Mouse (Mus musculus): Measurements from ENCODE around the gene Rcn3. TPM values are rescaled to one million over a fixed set of nuclear protein-coding genes. Genes with fewer than 3 reads are reported as not detected.
A peak's percentile ranks its signal among the peaks of the same experiment; 100 is the strongest.

The Rcn3 gene
- polyA plus RNA-seq, 1 experiment from 2014 or later, result 277 TPM

GRCm38 (mm10) chr7:45067190-45067999 lies 24.6 kb downstream of the Rcn3 start:
- H3K27me3 ChIP-seq (replicated peaks), result no peaks in the 10 kb centered on the region
- H3K27ac ChIP-seq (replicated peaks), result no peak overlapping the region
- no peak for ATAC-seq (ENCODE audit: extremely low read depth, insufficient number of reproducible peaks, low FRiP score, low TSS enrichment)
- H3K9me3 ChIP-seq, result no peaks in the 10 kb centered on the region; the same call in 1 of the 2 replicates
- H3K4me1 ChIP-seq, result peaks cover 17% of the 10 kb centered on the region
- WGBS, result 75% methylated on average over 4 of the region's 4 CpGs
- no peak overlapping the region for H3K4me2 ChIP-seq
- no peak overlapping the region for H3K4me3 ChIP-seq
- no peak overlapping the region for H3K9ac ChIP-seq
- H3K36me3 ChIP-seq, result peaks cover 5% of the 10 kb centered on the region; the same call in 1 of the 2 replicates

- H3K36me3 ChIP-seq, result no peaks in the 10 kb centered on the region; the same call in 1 of the 2 replicates
- H3K9me3 ChIP-seq, result no peaks in the 10 kb centered on the region
- WGBS, result under 1% methylated on average over 31 of the region's 31 CpGs
- peak within 1 kb of the TSS; percentile 68 for H3K4me2 ChIP-seq
- H3K4me3 ChIP-seq, result peak within 1 kb of the TSS; percentile 83
- ATAC-seq (ENCODE audit: extremely low read depth, insufficient number of reproducible peaks, low FRiP score, low TSS enrichment), result peak; percentile 82
- no peaks in the 10 kb centered on the region for H3K27me3 ChIP-seq (replicated peaks)
- H3K27ac ChIP-seq (replicated peaks), result peak within 1 kb of the TSS; percentile 91
- peaks cover 31% of the 10 kb centered on the region for H3K4me1 ChIP-seq
- H3K9ac ChIP-seq, result peak within 1 kb of the TSS; percentile 88
These were observed 29.7 kb downstream of the Rcn3 start, which contains the start of the genes Nosip and Prrg2 for GRCm38 (mm10) chr7:45062239-45062835. TSS of gene Nosip (plus strand) at chr7:45062429. TSS of gene Prrg2 (minus strand) at chr7:45062677.

- WGBS, result 15% methylated on average over 11 of the region's 11 CpGs
- ATAC-seq (ENCODE audit: extremely low read depth, insufficient number of reproducible peaks, low FRiP score, low TSS enrichment), result no peak
- peak overlapping the region; percentile 91 for H3K27ac ChIP-seq (replicated peaks)
These were observed 30.4 kb downstream of the Rcn3 start for GRCm38 (mm10) chr7:45061532-45062075.

GRCm38 (mm10) chr7:45060632-45061122 lies 31.3 kb downstream of the Rcn3 start:
- H3K4me3 ChIP-seq, result peak overlapping the region; percentile 83; the same call in 1 of the 2 replicates
- 80% methylated on average over 6 of the region's 6 CpGs for WGBS

More at GRCm38 (mm10) chr7:45061532-45062075, 30.4 kb downstream of the Rcn3 start:
- H3K4me2 ChIP-seq, result peak overlapping the region; percentile 68
- H3K36me3 ChIP-seq, result no peaks in the 10 kb centered on the region; the same call in 1 of the 2 replicates
- no peaks in the 10 kb centered on the region for H3K9me3 ChIP-seq
- no peaks in the 10 kb centered on the region for H3K27me3 ChIP-seq (replicated peaks)
- peaks cover 31% of the 10 kb centered on the region for H3K4me1 ChIP-seq
- H3K4me3 ChIP-seq, result peak overlapping the region; percentile 83
- peak overlapping the region; percentile 88 for H3K9ac ChIP-seq

GRCm38 (mm10) chr7:45058607-45059571 lies 33.1 kb downstream of the Rcn3 start:
- H3K36me3 ChIP-seq, result no peaks in the 10 kb centered on the region; the same call in 1 of the 2 replicates
- no peak overlapping the region for H3K4me3 ChIP-seq
- no peak overlapping the region for H3K9ac ChIP-seq
- ATAC-seq (ENCODE audit: extremely low read depth, insufficient number of reproducible peaks, low FRiP score, low TSS enrichment), result no peak
- WGBS, result 70% methylated on average over 10 of the region's 10 CpGs
- H3K27ac ChIP-seq (replicated peaks), result no peak overlapping the region
- no peak overlapping the region for H3K4me2 ChIP-seq
- H3K27me3 ChIP-seq (replicated peaks), result no peaks in the 10 kb centered on the region
- H3K9me3 ChIP-seq, result no peaks in the 10 kb centered on the region
- H3K4me1 ChIP-seq, result peaks cover 27% of the 10 kb centered on the region

More at GRCm38 (mm10) chr7:45060632-45061122, 31.3 kb downstream of the Rcn3 start:
- H3K27me3 ChIP-seq (replicated peaks), result no peaks in the 10 kb centered on the region
- no peak overlapping the region for H3K27ac ChIP-seq (replicated peaks)
- no peaks in the 10 kb centered on the region; the same call in 1 of the 2 replicates for H3K36me3 ChIP-seq
- peaks cover 31% of the 10 kb centered on the region for H3K4me1 ChIP-seq
- no peaks in the 10 kb centered on the region for H3K9me3 ChIP-seq
- ATAC-seq (ENCODE audit: extremely low read depth, insufficient number of reproducible peaks, low FRiP score, low TSS enrichment), result no peak
- H3K9ac ChIP-seq, result no peak overlapping the region
- H3K4me2 ChIP-seq, result no peak overlapping the region

- peak overlapping the region; percentile 11; the same call in 1 of the 2 replicates for H3K9ac ChIP-seq
- H3K4me3 ChIP-seq, result no peak overlapping the region
- no peaks in the 10 kb centered on the region; the same call in 1 of the 2 replicates for H3K36me3 ChIP-seq
- H3K4me2 ChIP-seq, result no peak overlapping the region
- no peak for ATAC-seq (ENCODE audit: extremely low read depth, insufficient number of reproducible peaks, low FRiP score, low TSS enrichment)
- no peaks in the 10 kb centered on the region for H3K27me3 ChIP-seq (replicated peaks)
- H3K27ac ChIP-seq (replicated peaks), result no peak overlapping the region
- H3K9me3 ChIP-seq, result no peaks in the 10 kb centered on the region
- H3K4me1 ChIP-seq, result peaks cover 21% of the 10 kb centered on the region
These were observed 35.1 kb downstream of the Rcn3 start for GRCm38 (mm10) chr7:45056972-45057348.

- Histone ChIP-seq H3K27me3 (replicated peaks) (no peaks in the 10 kb centered on the region), H3K4me3 (no peak overlapping the region), H3K36me3 (no peaks in the 10 kb centered on the region; the same call in 1 of the 2 replicates), H3K9ac (peak overlapping the region; percentile 11; the same call in 1 of the 2 replicates), H3K4me1 (peaks cover 22% of the 10 kb centered on the region), H3K4me2 (no peak overlapping the region), H3K27ac (replicated peaks) (no peak overlapping the region), H3K9me3 (no peaks in the 10 kb centered on the region)
- no peak for ATAC-seq (ENCODE audit: extremely low read depth, insufficient number of reproducible peaks, low FRiP score, low TSS enrichment)
- 54% methylated on average over 14 of the region's 14 CpGs for WGBS
These were observed 35.6 kb downstream of the Rcn3 start for GRCm38 (mm10) chr7:45056329-45056971.

GRCm38 (mm10) chr7:45053931-45054510 lies 38.0 kb downstream of the Rcn3 start:
- Histone ChIP-seq H3K36me3 (peaks cover 22% of the 10 kb centered on the region), H3K4me3 (peak overlapping the region; percentile 80), H3K4me2 (peak overlapping the region; percentile 98), H3K9me3 (no peaks in the 10 kb centered on the region), H3K27ac (replicated peaks) (peak overlapping the region; percentile 99), H3K4me1 (peaks cover 30% of the 10 kb centered on the region), H3K27me3 (replicated peaks) (no peaks in the 10 kb centered on the region), H3K9ac (peak overlapping the region; percentile 98)
- under 1% methylated on average over 33 of the region's 33 CpGs for WGBS
- peak; percentile 93 for ATAC-seq (ENCODE audit: extremely low read depth, insufficient number of reproducible peaks, low FRiP score, low TSS enrichment)

- Histone ChIP-seq H3K27me3 (replicated peaks) (no peaks in the 10 kb centered on the region), H3K4me2 (peak overlapping the region; percentile 98), H3K9me3 (no peaks in the 10 kb centered on the region), H3K4me3 (peak overlapping the region; percentile 80), H3K36me3 (peaks cover 29% of the 10 kb centered on the region), H3K9ac (peak overlapping the region; percentile 98), H3K27ac (replicated peaks) (peak overlapping the region; percentile 99), H3K4me1 (peaks cover 30% of the 10 kb centered on the region)
- peak; percentile 23; the same call in 1 of the 2 replicates for ATAC-seq (ENCODE audit: extremely low read depth, insufficient number of reproducible peaks, low FRiP score, low TSS enrichment)
- under 1% methylated on average over 29 of the region's 59 CpGs for WGBS
These were observed 38.7 kb downstream of the Rcn3 start for GRCm38 (mm10) chr7:45053117-45053930.

Measured in heart, embryonic 13.5 days (tissue).